Mouse (Mus musculus) kidney, embryonic 15.5 days (tissue): Measurements from ENCODE around the gene Nr1i3. TPM values are rescaled to one million over a fixed set of nuclear protein-coding genes. Genes with fewer than 3 reads are reported as not detected.

Source experiments
- ATAC-seq: fragments of 200-750 bp; cut with Nextera tagmentation; replicated peaks from 2 replicates; pipeline ENCODE4 v1.8.0; 2017; ENCODE audit warnings: moderate TSS enrichment; ENCODE audit not compliant: low FRiP score
- H3K27ac ChIP-seq: fragments of 300-500 bp; sonication (generic); 2 replicates; pipeline ENCODE4 v1.5.1; 2015; ENCODE audit warnings: mild to moderate bottlenecking, inconsistent platforms
- H3K27me3 ChIP-seq: fragments of 300-500 bp; sonication (generic); 2 replicates; pipeline ENCODE4 v1.6.1; 2015; ENCODE audit warnings: inconsistent platforms
- H3K36me3 ChIP-seq: fragments of 300-500 bp; sonication (generic); 2 replicates; pipeline ENCODE4 v1.6.1; 2015; ENCODE audit warnings: inconsistent platforms
- H3K4me1 ChIP-seq: fragments of 300-500 bp; sonication (generic); 2 replicates; pipeline ENCODE4 v1.6.1; 2015; ENCODE audit warnings: inconsistent platforms
- H3K4me2 ChIP-seq: fragments of 300-500 bp; sonication (generic); 2 replicates; pipeline ENCODE4 v1.6.1; 2015; ENCODE audit warnings: moderate library complexity, mild to moderate bottlenecking, inconsistent platforms
- H3K4me3 ChIP-seq: fragments of 300-500 bp; sonication (generic); replicated peaks from 2 replicates; pipeline ENCODE4 v1.5.1; 2015; ENCODE audit warnings: mild to moderate bottlenecking, inconsistent platforms
- H3K9ac ChIP-seq: fragments of 300-500 bp; sonication (generic); 2 replicates; pipeline ENCODE4 v1.6.1; 2015; ENCODE audit warnings: mild to moderate bottlenecking, inconsistent platforms
- H3K9me3 ChIP-seq: fragments of 300-500 bp; sonication (generic); replicated peaks from 2 replicates; pipeline ENCODE4 v1.6.1; 2016; ENCODE audit warnings: inconsistent platforms
- WGBS: fragments of 180-500 bp; shearing (Covaris S2); methylation state at CpG from one replicate; pipeline ENCODE4 v1.1.7; 2015; ENCODE audit warnings: mixed read lengths; 5-methylcytosine and 5-hydroxymethylcytosine counted together
- polyA plus RNA-seq: library from polyadenylated mRNA; unstranded; fragments of >200 nt; fragmentation: Nextera tagmentation; extraction: Ambion mirVana; gene quantifications from 2 replicates; pipeline ENCODE4 v1.2.1, GENCODE M21; 2015

The Nr1i3 gene
- polyA plus RNA-seq: 0.26 and 0.81 TPM in 2 replicates

DNA sequence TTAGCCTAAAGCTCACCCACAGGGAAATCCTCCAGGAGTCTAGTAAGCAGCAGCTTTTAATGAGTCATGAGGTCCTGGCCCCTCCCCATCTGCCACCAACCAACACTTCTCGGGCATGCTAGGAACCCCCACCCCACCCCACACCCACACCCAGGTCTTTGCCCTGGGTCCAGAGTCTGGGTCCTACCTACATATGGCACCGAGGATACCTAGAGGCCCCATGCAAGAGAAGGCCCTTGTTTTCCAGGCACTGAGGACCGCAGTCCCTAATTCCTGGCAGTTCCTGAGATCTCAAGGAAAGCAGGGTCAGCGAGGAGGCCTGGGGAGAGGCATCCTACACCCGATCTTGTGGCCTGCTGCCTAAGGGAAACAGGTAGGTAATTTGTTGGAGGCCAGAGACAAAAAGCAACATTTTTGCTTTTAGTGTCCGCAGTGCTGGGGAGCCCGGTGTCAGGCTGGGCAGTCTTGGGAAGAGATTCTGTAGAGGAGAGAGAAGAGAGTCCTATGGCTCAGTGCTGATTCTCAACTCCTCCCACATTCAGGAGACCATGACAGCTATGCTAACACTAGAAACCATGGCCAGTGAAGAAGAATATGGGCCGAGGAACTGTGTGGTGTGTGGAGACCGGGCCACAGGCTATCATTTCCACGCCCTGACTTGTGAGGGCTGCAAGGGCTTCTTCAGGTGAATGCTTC lies at the start of gene Nr1i3:
Gene Nr1i3 (plus strand): TSS at position 170 of the 696 bp plus-strand sequence.
- no peak; the same call in 1 of the 2 replicates for ATAC-seq
- Histone ChIP-seq H3K9me3 (no peaks in the 10 kb centered on the region), H3K36me3 (peaks cover 12% of the 10 kb centered on the region), H3K4me1 (peaks cover 4% of the 10 kb centered on the region), H3K4me3 (no peak within 1 kb of the TSS), H3K4me2 (no peak within 1 kb of the TSS), H3K27me3 (no peaks in the 10 kb centered on the region), H3K27ac (no peak within 1 kb of the TSS), H3K9ac (no peak within 1 kb of the TSS)
- WGBS: 67% methylated on average over 10 of the region's 10 CpGs

DNA sequence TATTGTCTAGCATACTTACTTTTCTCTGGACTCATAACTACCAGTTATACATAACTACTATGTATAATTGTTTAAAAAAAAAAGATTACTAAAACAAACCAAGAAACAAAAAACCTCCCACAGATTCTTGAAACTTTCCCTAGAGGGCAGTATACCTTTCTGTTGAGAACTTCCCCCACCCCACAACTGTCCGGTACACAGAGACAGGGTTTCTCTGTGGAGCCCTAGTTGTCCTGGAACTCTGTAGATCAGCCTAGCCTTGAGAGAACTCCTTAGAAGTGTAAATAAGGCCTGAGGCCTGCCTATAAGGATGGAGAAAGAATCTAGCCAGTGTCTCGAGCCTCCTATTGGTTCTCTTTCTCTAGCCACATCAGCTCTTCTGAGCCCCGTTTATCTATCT lies 49.5 kb upstream of the Nr1i3 start:
- H3K4me2 ChIP-seq: no peak overlapping the region
- 37% methylated on average over 3 of the region's 3 CpGs for WGBS

DNA sequence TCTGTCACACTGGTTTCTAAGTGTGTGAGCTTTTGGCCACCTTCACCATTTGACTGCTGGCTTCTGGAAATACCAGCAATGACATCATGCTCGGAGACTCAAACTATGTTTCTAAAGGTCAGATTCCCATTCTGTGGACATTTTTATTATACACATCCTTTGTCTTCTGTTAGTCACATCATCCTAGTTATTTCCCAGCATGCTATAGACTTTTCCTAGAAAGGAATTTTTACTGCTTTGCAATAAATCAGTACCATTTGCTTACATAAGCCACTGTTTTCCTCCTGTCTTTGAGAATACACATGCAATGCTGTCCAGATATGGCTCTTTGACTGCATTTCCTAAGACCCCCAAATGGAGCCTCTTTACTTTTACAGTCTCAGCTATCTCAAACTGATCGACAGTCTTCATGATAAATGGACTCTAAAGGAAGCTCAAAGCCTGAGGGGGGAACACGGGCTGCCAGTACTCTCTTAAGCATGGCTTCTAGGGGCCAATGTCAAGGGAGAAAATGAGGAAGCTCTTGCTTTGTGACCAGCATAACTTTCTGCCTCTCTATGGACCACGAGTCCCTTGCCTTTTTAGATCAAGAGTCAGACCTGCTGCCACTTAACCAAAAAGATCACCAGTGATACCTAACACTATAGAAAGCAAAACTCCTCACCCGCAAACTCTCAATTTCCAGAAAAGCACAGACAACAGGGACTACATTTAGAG lies 48.0 kb upstream of the Nr1i3 start:
- H3K9ac ChIP-seq: no peak overlapping the region
- WGBS: 58% methylated on average over 5 of the region's 5 CpGs
- no peaks in the 10 kb centered on the region for H3K36me3 ChIP-seq
- no peak for ATAC-seq
- H3K4me3 ChIP-seq: no peak overlapping the region
- H3K4me1 ChIP-seq: peaks cover 8% of the 10 kb centered on the region; the same call in 1 of the 2 replicates
- H3K4me2 ChIP-seq: no peak overlapping the region
- H3K27ac ChIP-seq: peak overlapping the region; percentile 27; the same call in 1 of the 2 replicates
- peaks cover 5% of the 10 kb centered on the region; the same call in 1 of the 2 replicates for H3K27me3 ChIP-seq
- H3K9me3 ChIP-seq: no peaks in the 10 kb centered on the region

More for the DNA sequence above, 49.5 kb upstream of the Nr1i3 start:
- Histone ChIP-seq H3K4me1 (peaks cover 22% of the 10 kb centered on the region), H3K9me3 (no peaks in the 10 kb centered on the region), H3K4me3 (no peak overlapping the region), H3K9ac (no peak overlapping the region), H3K36me3 (no peaks in the 10 kb centered on the region), H3K27ac (no peak overlapping the region), H3K27me3 (peaks cover 15% of the 10 kb centered on the region)
- no peak for ATAC-seq

DNA sequence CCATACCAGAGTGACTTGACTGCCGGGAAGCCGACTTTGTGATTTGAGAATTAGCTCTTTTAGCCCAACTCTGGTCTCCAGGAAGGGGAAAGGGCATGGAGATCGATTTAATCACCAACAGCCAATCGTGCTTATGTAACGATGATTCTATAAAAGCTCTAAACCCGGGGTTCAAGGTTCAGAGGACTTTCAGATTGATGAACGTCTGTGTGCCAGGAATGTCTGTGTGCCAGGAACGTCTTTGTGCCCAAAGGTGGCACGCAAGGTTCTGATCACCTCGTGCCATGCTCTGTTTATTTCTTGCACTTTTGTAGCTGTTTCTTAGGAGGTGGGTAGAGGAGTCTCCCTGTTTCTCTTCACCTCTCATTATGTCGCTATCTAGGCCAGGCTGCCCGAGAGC lies 44.9 kb upstream of the Nr1i3 start:
- no peak overlapping the region for H3K4me2 ChIP-seq
- H3K27ac ChIP-seq: no peak overlapping the region
- H3K36me3 ChIP-seq: no peaks in the 10 kb centered on the region
- no peak overlapping the region for H3K4me3 ChIP-seq
- H3K9me3 ChIP-seq: no peaks in the 10 kb centered on the region
- no peak overlapping the region for H3K9ac ChIP-seq
- no peak for ATAC-seq
- WGBS: 88% methylated on average over 12 of the region's 12 CpGs
- peaks cover 7% of the 10 kb centered on the region for H3K4me1 ChIP-seq
- H3K27me3 ChIP-seq: no peaks in the 10 kb centered on the region

DNA sequence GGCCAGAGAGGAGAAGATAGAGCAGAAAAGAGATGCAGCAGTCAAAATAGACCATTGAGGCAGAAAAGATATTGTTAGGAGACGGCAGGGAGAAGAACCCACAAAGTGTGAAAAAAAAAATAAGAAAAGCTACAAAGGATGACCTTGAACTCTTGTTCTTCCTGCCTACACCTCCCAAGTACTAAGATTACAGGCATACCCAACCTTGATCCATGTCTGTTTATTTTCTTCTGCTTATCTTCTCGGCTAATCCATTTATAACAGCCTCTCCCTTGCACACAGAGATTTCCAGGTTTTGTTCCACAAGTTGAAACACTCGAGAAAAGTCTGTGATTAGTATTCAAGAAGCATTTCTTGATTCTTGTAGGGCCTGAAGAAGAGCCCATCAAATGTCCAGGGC lies 43.9 kb upstream of the Nr1i3 start:
- Histone ChIP-seq H3K27ac (no peak overlapping the region), H3K9ac (no peak overlapping the region), H3K27me3 (no peaks in the 10 kb centered on the region), H3K4me3 (no peak overlapping the region), H3K4me1 (peaks cover 7% of the 10 kb centered on the region), H3K9me3 (no peaks in the 10 kb centered on the region), H3K36me3 (no peaks in the 10 kb centered on the region), H3K4me2 (no peak overlapping the region)
- ATAC-seq: no peak
- WGBS: 55% methylated on average over 3 of the region's 3 CpGs

DNA sequence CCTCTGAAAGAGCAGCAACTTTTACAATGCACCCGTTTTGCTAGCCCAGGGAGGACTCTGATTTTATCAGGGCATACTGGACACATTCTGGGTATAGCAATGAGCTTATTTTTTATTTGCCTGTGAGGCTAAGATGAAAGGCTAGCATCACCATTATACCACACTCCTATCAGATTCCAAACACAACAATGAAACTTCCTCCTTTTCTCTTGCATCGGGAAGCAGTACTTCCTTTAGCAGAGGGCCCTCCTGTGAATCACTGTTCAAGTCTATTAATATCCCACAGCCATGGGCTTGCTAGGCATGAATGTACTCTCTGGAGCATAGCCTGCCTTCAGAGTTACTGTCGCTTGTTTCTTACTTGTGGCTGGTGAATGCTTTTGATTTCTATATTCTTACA lies 42.6 kb upstream of the Nr1i3 start:
- no peak overlapping the region for H3K9ac ChIP-seq
- H3K27me3 ChIP-seq: no peaks in the 10 kb centered on the region
- H3K27ac ChIP-seq: peak overlapping the region; percentile 77
- H3K36me3 ChIP-seq: no peaks in the 10 kb centered on the region
- peak; percentile 74; the same call in 1 of the 2 replicates for ATAC-seq
- no peak overlapping the region for H3K4me3 ChIP-seq
- whole genome bisulfite sequencing: 23% methylated on average over 3 of the region's 3 CpGs
- no peak overlapping the region for H3K4me2 ChIP-seq
- H3K4me1 ChIP-seq: peaks cover 3% of the 10 kb centered on the region
- no peaks in the 10 kb centered on the region for H3K9me3 ChIP-seq

DNA sequence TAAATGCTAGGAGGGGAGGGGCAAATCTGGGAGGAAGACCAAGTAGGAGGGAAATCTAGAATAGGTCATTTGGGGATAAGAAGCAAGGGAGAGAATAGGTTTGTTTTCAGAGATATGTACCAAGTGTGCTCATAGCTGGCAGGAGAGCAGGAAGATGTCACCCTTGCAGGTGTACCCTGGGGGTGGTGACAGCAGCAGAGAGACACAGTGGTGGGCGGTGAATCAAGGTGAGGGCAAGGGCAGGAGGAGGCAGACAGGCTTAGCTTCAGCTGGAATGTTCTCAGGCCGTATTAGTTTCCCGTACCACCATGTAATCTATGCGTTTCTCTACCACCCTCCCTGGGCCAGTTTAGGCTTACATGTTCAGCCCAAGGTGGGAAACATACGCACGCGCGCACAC lies 41.0 kb upstream of the Nr1i3 start:
- Histone ChIP-seq H3K4me1 (peaks cover 1% of the 10 kb centered on the region), H3K36me3 (no peaks in the 10 kb centered on the region), H3K27me3 (no peaks in the 10 kb centered on the region), H3K9me3 (no peaks in the 10 kb centered on the region), H3K9ac (no peak overlapping the region), H3K4me2 (no peak overlapping the region), H3K27ac (no peak overlapping the region), H3K4me3 (no peak overlapping the region)
- ATAC-seq: no peak
- 99% methylated on average over 8 of the region's 8 CpGs for WGBS

DNA sequence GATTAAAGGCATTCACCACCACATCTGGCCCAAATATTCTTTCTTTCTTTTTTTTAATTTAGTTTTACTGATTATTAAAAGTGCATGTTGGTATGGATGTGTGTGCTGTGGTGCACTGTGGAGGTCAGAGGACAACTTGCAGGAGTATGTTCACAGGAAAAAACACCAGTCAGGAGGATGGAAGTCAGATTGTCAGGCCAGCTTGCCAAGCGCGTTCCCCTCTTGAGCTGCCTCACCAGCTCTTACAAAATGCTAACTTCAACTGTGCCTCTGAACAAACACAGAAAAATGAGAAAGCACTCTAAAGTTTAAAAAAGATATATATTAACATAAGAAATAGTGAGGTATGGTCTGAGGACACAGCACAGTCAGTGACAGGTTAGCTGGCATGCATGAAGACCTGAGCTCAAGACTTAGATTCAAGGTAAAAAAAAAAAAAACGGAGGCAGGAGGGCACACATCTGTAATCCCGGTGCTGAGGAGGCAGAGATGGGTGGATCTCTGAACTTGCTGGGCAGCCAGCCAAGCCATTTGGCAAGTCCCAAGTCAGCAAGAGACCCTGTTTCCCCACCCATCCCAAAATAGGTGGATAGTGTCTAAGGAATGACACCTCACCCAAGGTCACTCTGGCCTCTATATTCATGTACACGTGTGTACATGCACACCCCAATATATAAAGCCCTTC lies 34.1 kb upstream of the Nr1i3 start:
- 64% methylated on average over 5 of the region's 5 CpGs for WGBS
- Histone ChIP-seq H3K27me3 (no peaks in the 10 kb centered on the region), H3K27ac (no peak overlapping the region), H3K4me2 (no peak overlapping the region), H3K36me3 (no peaks in the 10 kb centered on the region), H3K9me3 (no peaks in the 10 kb centered on the region), H3K4me3 (no peak overlapping the region), H3K9ac (no peak overlapping the region), H3K4me1 (no peaks in the 10 kb centered on the region)
- ATAC-seq: no peak

DNA sequence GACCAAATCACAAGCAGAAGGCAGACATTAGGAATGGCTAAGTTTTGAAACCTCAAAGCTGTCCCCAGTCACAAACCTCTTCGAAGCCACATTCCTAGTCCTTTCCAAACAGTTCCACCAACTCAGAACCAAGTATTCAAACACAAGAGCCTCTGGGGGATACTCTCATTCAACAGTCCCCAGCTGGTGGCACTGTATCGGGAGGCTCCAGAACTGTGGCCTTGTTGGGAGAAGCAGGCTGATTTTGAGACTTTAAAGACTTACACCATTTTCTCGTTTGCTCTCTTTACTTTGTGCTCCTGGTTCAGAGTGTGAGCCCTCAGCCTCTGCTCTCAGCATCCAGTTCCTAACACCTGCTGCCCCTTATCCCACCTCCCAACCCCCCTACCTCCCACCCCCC lies 30.7 kb upstream of the Nr1i3 start:
- no peaks in the 10 kb centered on the region for H3K27me3 ChIP-seq
- no peak overlapping the region for H3K9ac ChIP-seq
- no peaks in the 10 kb centered on the region for H3K36me3 ChIP-seq
- ATAC-seq: no peak
- H3K4me2 ChIP-seq: no peak overlapping the region
- H3K4me1 ChIP-seq: no peaks in the 10 kb centered on the region
- no peak overlapping the region for H3K27ac ChIP-seq
- H3K4me3 ChIP-seq: no peak overlapping the region
- WGBS: 81% methylated on average over 3 of the region's 3 CpGs
- no peaks in the 10 kb centered on the region for H3K9me3 ChIP-seq

DNA sequence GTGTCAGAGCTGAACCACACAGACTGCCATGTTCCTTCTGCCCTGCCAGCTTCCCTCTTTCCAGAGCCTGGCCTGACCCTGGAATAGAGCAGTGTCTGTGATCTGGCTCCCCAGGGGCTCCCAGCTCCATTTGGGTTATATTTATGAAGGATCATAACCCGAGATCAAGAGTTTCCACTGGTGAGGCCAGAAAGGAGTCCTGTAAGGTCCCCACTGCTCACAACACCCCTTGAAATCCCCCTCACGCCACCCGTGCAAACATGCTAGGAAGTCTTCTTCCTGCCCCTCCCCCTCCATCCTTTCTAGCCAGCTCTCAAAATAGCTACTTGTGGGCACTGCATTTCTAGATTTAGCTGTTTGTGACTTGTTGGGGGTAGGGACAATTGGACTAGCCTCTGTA lies 30.1 kb upstream of the Nr1i3 start:
- no peak overlapping the region for H3K4me3 ChIP-seq
- H3K9me3 ChIP-seq: no peaks in the 10 kb centered on the region
- no peaks in the 10 kb centered on the region for H3K27me3 ChIP-seq
- ATAC-seq: no peak
- no peak overlapping the region for H3K4me2 ChIP-seq
- no peaks in the 10 kb centered on the region for H3K4me1 ChIP-seq
- H3K9ac ChIP-seq: no peak overlapping the region
- WGBS: 71% methylated on average over 3 of the region's 3 CpGs
- H3K36me3 ChIP-seq: no peaks in the 10 kb centered on the region
- peak overlapping the region; percentile 42; the same call in 1 of the 2 replicates for H3K27ac ChIP-seq

DNA sequence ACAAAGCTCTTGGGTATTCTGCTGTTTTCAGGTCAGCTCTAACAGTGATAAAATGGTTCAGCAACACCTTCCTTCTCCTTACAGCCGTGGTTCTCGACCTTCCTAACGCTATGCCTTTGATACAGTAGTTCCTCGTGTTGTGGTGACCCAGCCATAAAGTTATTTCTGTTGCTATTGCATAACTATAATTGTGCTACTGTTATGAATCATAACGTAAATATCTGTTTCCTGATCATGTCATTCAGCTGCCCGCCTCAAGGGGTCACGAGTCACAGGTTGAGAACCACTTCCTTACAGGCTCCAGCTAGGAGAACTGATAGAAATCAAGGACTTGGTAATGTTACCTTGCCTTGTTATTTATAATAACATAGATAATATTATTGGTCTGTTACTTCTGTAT lies 29.5 kb upstream of the Nr1i3 start:
- Histone ChIP-seq H3K9me3 (no peaks in the 10 kb centered on the region), H3K27me3 (no peaks in the 10 kb centered on the region), H3K4me1 (peaks cover 5% of the 10 kb centered on the region), H3K9ac (no peak overlapping the region), H3K4me2 (no peak overlapping the region), H3K27ac (no peak overlapping the region), H3K4me3 (no peak overlapping the region), H3K36me3 (no peaks in the 10 kb centered on the region)
- WGBS: 68% methylated on average over 7 of the region's 7 CpGs
- ATAC-seq: no peak

DNA sequence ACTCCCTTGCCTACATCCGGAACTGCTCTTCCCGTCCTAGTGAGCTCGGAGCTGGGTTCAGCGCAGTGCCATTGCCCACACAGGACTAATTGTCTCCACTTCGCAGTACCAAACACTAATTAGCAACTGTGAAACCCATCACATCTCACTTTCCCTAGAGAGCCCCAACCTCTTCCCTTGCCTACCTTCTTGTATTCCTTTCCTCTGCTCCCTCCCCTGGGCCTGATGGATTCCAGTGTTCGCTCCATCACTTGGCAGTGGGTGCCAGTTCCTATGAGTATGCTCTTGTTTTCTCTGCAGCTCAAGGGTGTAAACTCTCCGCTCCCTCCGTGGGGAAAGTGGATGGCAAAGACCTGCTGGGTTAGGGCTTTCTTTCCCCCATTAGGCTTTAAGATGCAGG lies 28.1 kb upstream of the Nr1i3 start:
- H3K9ac ChIP-seq: no peak overlapping the region
- H3K36me3 ChIP-seq: no peaks in the 10 kb centered on the region
- H3K9me3 ChIP-seq: no peaks in the 10 kb centered on the region
- H3K4me2 ChIP-seq: no peak overlapping the region
- WGBS: 67% methylated on average over 8 of the region's 8 CpGs
- no peak for ATAC-seq
- peaks cover 2% of the 10 kb centered on the region; the same call in 1 of the 2 replicates for H3K27me3 ChIP-seq
- H3K4me3 ChIP-seq: no peak overlapping the region
- peaks cover 12% of the 10 kb centered on the region for H3K4me1 ChIP-seq
- H3K27ac ChIP-seq: no peak overlapping the region
